Mouse (Mus musculus): ENCODE results near the gene Coro1c.

DNA sequence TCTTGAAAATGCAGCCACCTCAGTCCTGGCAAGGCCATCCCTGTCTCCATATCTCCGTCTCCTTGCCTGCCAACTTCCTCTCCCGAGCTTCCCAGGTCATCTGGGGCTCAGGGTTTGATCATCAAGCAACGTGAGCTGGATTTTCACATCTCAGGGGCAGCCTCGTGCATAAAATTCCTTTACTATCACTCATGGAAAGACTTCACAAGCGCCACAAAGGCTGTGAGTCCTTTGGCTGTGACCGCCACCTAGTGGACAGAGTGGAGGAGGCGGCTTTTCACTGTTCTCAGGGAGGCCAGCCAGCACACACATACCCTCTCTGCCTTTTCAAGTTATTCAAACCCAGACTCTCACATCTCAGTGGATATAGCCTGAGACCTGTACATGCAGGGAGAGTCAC is 45.9 kb upstream of the Coro1c start:
- peak; percentile 85; the same call in 1 of the 2 replicates for TF ChIP-seq CTCF (IDR thresholded peaks at IDR 0.05; ENCODE audit: borderline replicate concordance, control insufficient read depth, extremely low read depth, insufficient read depth, low read length, poor library complexity)
- TF ChIP-seq POLR2A (IDR thresholded peaks at IDR 0.05; ENCODE audit: control insufficient read depth, extremely low read depth, insufficient read depth, low read length, poor library complexity): no peak

Measured in thymus, adult 2 months (tissue).